Mouse (Mus musculus): Measurements from ENCODE around the gene Cish. TPM values are rescaled to one million over a fixed set of nuclear protein-coding genes. Genes with fewer than 3 reads are reported as not detected.

Cish gene
- total RNA-seq (2015; ENCODE audit: low replicate concordance): 2.1 and 7.9 TPM in 2 replicates
- 2.0 and 4.7 TPM in 2 replicates for total RNA-seq (2017; ENCODE audit: low replicate concordance)

GRCm38 (mm10) chr9:107296016-107296040 is at the start of gene Cish:
Cish (plus strand) TSS chr9:107296026.
- ATAC-seq (replicated peaks; ENCODE audit: low FRiP score, poor library complexity, severe bottlenecking): no peak

- ATAC-seq (replicated peaks; ENCODE audit: low FRiP score, poor library complexity, severe bottlenecking): no peak
Measured at GRCm38 (mm10) chr9:107246170-107246569, 49.7 kb upstream of the Cish start.

- no peak for ATAC-seq (replicated peaks; ENCODE audit: low FRiP score, poor library complexity, severe bottlenecking)
Measured at GRCm38 (mm10) chr9:107249154-107249553, 46.7 kb upstream of the Cish start.

- no peak for ATAC-seq (replicated peaks; ENCODE audit: low FRiP score, poor library complexity, severe bottlenecking)
Measured at GRCm38 (mm10) chr9:107250416-107251337, 45.1 kb upstream of the Cish start.

DNA sequence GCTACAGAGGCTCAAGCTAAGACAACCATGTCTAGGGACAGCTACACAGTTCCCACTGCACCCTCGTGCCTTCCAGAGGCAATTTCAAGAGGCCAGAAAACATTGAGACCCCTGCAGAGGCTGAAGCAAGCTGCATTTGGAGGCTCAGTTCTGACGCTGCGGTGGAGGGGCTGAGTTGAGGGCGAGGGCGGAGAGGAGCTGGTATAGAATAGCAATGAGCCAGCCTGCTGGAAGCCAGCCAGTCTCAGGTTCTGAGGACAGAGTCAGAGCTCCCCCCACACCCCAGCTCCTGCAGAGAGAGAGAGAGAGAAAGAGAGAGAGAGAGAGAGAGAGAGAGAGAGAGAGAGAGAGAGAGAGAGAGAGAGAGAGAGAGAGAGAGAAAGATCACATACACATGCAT is 43.7 kb upstream of the Cish start:
- no peak for ATAC-seq (replicated peaks; ENCODE audit: low FRiP score, poor library complexity, severe bottlenecking)

GRCm38 (mm10) chr9:107254476-107254875 is 41.4 kb upstream of the Cish start:
- ATAC-seq (replicated peaks; ENCODE audit: low FRiP score, poor library complexity, severe bottlenecking): no peak

DNA sequence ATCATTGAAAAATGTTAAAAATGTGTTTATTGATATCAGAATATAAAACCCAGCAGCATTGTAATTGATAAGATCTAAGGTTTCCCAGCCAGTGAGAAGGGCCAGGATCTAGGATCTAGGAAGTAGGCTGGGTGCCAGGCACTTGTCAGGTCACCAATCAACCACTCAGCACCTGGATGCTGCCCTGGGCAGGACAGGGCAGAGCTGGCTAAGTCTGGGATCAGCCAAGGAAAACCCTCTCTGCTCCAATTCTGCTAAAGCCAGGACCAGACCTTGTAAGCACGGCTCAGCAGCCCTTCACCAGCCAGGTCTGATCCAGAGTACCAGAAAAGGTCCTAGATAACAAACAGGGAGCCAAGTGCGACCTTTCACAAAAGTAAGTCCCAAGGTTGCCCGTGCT is 40.9 kb upstream of the Cish start:
- no peak for ATAC-seq (replicated peaks; ENCODE audit: low FRiP score, poor library complexity, severe bottlenecking)

DNA sequence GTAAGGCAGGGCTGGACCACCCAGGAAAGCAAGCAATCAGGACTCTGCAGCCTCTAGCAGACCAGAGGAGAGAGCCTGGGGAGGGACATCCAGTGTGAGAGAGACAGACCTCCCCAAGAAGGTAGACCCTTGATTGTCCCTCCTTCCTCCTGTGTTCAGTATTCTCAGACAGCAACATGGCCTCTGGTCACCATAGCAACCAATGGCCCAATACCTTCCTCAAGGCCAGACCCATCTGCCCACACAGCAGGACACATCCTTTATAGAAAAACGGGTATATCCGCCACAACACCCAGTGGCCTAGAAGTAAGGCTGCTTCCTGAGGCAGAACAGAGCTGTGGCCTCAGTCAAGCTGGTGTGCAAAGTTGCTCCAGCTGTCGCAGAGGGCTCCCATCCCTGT is 40.2 kb upstream of the Cish start:
- ATAC-seq (replicated peaks; ENCODE audit: low FRiP score, poor library complexity, severe bottlenecking): no peak

DNA sequence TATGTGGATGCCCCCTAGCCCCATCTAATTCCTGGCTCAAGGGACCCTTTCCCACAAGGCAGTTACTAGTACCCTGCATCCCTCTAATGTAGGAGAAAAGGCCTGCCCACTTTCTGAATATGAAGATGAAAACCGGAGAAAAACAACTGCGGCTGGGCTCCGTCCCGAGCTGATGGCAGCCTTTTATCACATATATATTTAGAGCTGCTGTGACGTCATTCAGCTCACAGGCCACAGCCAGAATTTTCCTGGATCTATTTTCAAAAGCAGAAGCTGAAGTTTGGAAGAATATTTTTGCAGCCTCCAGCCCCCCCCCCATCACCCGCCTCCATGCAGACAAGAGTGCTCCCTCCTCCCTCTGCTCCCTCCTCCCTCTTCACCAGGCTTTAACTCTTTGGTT is 36.3 kb upstream of the Cish start:
- ATAC-seq (replicated peaks; ENCODE audit: low FRiP score, poor library complexity, severe bottlenecking): no peak

DNA sequence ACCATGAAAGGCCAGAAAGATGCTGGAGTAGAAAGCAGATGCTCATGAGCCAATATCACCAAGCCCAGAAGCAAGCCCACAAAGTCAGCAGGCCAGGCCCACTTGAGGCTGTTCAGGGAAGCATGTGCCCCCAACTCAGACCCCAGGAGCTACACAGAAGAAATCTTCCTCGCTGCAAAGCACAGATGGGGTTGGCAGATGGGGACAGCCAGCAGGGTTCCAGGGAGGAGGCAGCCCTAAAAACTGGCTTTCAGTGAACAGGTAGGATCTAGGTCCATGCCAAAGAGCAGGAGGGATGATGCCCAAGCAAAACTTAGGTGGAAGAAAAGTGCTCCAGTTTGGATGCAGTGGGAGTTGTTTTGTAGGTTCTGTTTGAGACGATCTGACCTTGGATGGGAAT is 35.4 kb upstream of the Cish start:
- ATAC-seq (replicated peaks; ENCODE audit: low FRiP score, poor library complexity, severe bottlenecking): no peak

GRCm38 (mm10) chr9:107260836-107261235 is 35.0 kb upstream of the Cish start:
- no peak for ATAC-seq (replicated peaks; ENCODE audit: low FRiP score, poor library complexity, severe bottlenecking)

GRCm38 (mm10) chr9:107261792-107262191 is 34.0 kb upstream of the Cish start:
- ATAC-seq (replicated peaks; ENCODE audit: low FRiP score, poor library complexity, severe bottlenecking): no peak

- ATAC-seq (replicated peaks; ENCODE audit: low FRiP score, poor library complexity, severe bottlenecking): no peak
Measured at GRCm38 (mm10) chr9:107262375-107262774, 33.5 kb upstream of the Cish start.

DNA sequence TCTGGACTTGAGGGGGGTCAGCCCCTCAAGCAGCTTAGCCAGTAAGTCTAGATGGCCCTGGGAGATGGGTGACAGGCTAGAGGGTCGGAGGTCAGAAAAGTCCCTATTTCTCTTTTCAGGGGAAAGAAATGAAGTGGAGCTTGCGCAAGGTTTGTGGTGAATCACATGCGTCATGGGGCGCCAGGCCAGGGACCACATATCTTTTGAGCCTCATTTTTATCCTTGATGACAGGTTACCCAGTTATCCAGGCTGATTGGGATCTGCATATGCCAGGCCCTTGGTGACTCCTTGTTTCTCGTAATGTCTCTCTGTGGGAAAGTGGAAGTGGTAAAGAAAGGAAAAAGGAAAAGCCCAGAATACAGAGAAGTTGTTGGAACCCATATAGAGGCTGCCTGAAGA is 31.9 kb upstream of the Cish start:
- ATAC-seq (replicated peaks; ENCODE audit: low FRiP score, poor library complexity, severe bottlenecking): no peak

GRCm38 (mm10) chr9:107264731-107265130 is 31.1 kb upstream of the Cish start:
- ATAC-seq (replicated peaks; ENCODE audit: low FRiP score, poor library complexity, severe bottlenecking): no peak

DNA sequence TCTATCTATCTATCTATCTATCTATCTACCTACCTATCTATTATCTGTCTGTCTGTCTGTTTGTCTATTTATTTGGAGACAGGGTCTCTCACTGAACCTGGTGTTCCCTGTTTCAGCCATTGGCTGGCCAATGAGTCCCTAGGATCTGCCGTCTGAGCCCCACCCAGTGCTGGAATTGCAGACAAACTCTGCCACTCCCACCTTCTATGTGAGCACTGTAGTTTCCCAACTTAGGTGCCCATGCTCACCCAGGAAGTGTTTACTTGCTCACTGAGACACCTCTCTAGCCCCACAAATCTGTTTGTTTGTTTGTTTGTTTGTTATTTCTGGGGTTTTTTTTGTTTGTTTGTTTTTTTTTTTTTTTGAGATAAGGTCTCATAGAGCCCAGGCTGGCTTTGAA is 28.8 kb upstream of the Cish start:
- no peak for ATAC-seq (replicated peaks; ENCODE audit: low FRiP score, poor library complexity, severe bottlenecking)

GRCm38 (mm10) chr9:107267721-107268402 is 28.0 kb upstream of the Cish start:
- ATAC-seq (replicated peaks; ENCODE audit: low FRiP score, poor library complexity, severe bottlenecking): no peak

DNA sequence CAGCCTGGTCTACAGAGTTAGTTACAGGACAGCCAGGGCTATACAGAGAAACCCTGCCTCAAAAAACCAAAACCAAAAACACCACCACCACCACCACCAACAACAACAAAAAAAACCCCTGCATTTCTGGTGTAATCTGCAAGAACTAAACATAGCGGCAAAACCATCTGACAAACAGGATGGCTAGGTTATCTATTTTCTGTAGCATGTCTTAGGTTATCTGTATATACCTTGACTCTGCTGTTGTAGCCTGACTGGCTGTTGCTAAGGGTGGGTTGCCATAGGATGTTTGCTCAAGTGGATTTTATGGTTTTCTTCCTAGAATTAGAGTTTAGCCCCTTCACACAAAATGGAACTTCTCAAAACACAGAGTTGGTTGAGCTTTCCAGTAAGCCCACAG is 26.1 kb upstream of the Cish start:
- no peak for ATAC-seq (replicated peaks; ENCODE audit: low FRiP score, poor library complexity, severe bottlenecking)

DNA sequence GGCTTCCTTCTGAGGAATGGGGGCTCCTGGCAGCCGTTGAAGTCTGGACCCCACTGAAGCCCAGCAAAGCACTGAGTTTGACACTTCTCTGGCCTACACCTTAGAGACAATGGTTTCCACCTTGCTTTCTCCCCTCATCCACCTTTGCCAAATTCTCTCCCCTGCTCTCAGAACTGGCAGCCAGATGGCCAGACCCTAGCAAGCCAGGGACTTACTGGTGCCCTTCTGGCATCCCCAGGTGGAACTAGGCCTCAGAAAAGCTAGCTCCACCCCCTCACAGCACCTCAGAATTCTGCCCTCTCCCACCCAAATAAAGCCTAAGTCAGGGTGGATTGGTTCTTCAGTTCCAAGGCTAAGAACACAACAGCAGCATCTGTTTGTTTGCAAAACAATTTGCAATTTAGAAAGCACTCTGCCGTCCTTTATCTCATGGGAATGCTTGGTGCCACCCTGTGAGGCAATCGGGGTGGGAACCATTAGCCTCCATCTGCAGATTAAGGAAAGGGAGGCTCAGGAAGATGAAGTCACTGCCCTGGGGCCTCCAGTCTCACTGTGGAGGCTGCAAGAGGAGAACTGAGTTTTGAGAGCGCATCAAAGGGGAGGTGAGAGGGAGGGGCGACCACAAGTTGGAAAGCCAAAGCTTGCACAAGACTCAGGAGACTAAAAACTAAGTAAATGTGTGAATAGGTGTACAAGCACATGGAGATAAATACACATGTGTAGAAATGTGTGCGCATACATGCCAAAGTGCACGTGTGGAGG is 24.5 kb upstream of the Cish start:
- ATAC-seq (replicated peaks; ENCODE audit: low FRiP score, poor library complexity, severe bottlenecking): no peak

DNA sequence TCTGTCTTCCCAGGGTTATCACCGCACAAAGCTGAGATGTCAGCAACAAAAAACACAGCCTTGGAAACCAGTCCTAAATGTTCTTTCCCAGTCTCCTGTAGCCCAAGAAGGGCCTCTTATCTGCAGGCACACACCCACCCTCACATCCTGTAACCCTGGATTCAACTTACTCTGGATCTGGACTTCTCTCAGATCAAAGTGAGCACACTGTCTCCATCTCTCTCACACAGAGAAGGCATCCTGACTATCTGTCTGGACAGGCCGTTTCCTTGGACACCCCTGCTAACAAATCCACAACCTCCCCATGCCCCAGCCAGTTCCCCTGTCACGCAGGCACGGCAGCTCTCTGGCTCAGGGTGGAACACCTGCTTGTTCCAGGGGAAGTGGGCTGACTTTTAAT is 23.5 kb upstream of the Cish start:
- no peak for ATAC-seq (replicated peaks; ENCODE audit: low FRiP score, poor library complexity, severe bottlenecking)

DNA sequence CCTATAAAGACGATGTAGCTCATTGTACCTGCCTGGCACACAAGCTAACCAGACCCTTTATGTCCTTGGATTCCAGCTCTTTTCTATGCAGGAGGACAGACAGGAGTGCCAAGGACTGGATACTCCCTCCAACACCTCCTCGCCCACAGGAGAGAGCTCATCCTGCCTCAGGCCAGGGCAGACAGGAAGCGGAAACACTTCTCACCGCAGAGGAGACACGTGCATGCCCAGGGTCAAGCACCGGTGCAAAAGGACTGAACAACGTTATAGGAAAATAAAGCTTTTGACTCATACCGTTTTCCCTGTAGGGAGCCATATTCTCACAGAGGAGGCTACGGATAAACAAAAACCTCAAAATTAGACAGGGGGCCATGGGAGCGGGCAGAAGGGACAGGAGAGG is 22.6 kb upstream of the Cish start:
- ATAC-seq (replicated peaks; ENCODE audit: low FRiP score, poor library complexity, severe bottlenecking): no peak

Data from erythroblast, adult 5-6 weeks (primary cell).